Mouse (Mus musculus) small intestine, adult 2 months (tissue): Measurements from ENCODE around the gene Slc39a3.

Experiments used
- CTCF ChIP-seq: fragments of 200-500 bp; IDR thresholded peaks from 2 replicates; pipeline ENCODE4 v1.5.1; 2012; ENCODE audit warnings: low read depth, mild to moderate bottlenecking, control low read depth, inconsistent platforms, low read length, moderate library complexity, mixed read lengths; ENCODE audit not compliant: insufficient replicate concordance, insufficient read length; ENCODE audit errors: extremely low read depth
- POLR2A ChIP-seq: fragments of 200-500 bp; IDR thresholded peaks from 2 replicates; pipeline ENCODE4 v1.6.1; 2012; ENCODE audit warnings: low read depth, mild to moderate bottlenecking, control low read depth, inconsistent platforms, low read length, moderate library complexity

DNA sequence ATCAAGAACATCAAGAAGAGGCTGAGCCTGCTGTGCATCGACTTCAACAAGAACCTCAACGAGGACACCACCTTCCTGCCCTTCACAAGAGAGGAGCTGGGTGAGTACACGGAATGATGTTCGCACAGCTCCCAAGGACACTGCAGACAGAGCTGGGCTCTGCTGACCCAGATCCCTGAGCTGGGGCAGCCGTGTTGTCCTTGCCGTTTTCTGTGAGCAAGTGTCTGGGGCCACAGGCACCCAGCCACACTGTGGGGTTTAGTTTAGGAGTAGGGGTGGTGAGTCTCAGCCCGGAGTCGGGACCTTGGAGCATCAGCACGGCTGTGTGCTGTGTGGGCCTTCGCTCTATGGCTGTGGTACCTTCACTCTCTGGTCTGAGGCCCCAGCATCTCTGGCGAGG is 40.7 kb upstream of the Slc39a3 start:
- TF ChIP-seq CTCF (no peak), POLR2A (no peak)
